Mouse (Mus musculus) stomach, embryonic 16.5 days (tissue): ENCODE results near the gene Trim56. TPM values are rescaled to one million over a fixed set of nuclear protein-coding genes. Genes with fewer than 3 reads are reported as not detected.
A peak's percentile ranks its signal among the peaks of the same experiment; 100 is the strongest.

ENCODE experiments used
- ATAC-seq: fragments of 200-750 bp; cut with Nextera tagmentation; 2 replicates; pipeline ENCODE4 v1.8.0; 2017; ENCODE audit warnings: moderate number of reproducible peaks, moderate TSS enrichment; ENCODE audit not compliant: insufficient read depth, low FRiP score
- H3K27ac ChIP-seq: fragments of 300-500 bp; sonication (generic); 2 replicates; pipeline ENCODE4 v1.5.1; 2014; ENCODE audit warnings: low read length
- H3K27me3 ChIP-seq: fragments of 300-500 bp; sonication (generic); 2 replicates; pipeline ENCODE4 v1.6.1; 2014; ENCODE audit warnings: low read length, control low read depth, mixed read lengths; ENCODE audit not compliant: control insufficient read depth, insufficient read depth
- H3K36me3 ChIP-seq: fragments of 300-500 bp; sonication (generic); 2 replicates; pipeline ENCODE4 v1.6.1; 2014; ENCODE audit warnings: low read length; ENCODE audit not compliant: control insufficient read depth, insufficient read depth
- H3K4me1 ChIP-seq: fragments of 300-500 bp; sonication (generic); 2 replicates; pipeline ENCODE4 v1.6.1; 2014; ENCODE audit warnings: low read length, control low read depth, mixed read lengths; ENCODE audit not compliant: control insufficient read depth, insufficient read depth
- H3K4me2 ChIP-seq: fragments of 300-500 bp; sonication (generic); 2 replicates; pipeline ENCODE4 v1.6.1; 2014; ENCODE audit warnings: low read depth, low read length, mixed read lengths
- H3K4me3 ChIP-seq: fragments of 300-500 bp; sonication (generic); replicated peaks from 2 replicates; pipeline ENCODE4 v1.5.1; 2014; ENCODE audit warnings: mild to moderate bottlenecking, low read length
- H3K9ac ChIP-seq: fragments of 300-500 bp; sonication (generic); 2 replicates; pipeline ENCODE4 v1.6.1; 2014; ENCODE audit warnings: low read length
- H3K9me3 ChIP-seq: fragments of 300-500 bp; sonication (generic); replicated peaks from 2 replicates; pipeline ENCODE4 v1.6.1; 2016; ENCODE audit warnings: low read length, control low read depth; ENCODE audit not compliant: control insufficient read depth
- whole genome bisulfite sequencing: fragments of 180-500 bp; shearing (Covaris S2); extraction: QIAGEN DNeasy Blood & Tissue Kit; methylation state at CpG from one replicate; pipeline ENCODE4 v1.1.7; 2014; 5-methylcytosine and 5-hydroxymethylcytosine counted together
- polyA plus RNA-seq: library from polyadenylated mRNA; unstranded; fragments of >200 nt; fragmentation: Nextera tagmentation; extraction: Ambion mirVana; gene quantifications from 2 replicates; pipeline ENCODE4 v1.2.1, GENCODE M21; 2015

The Trim56 gene
- polyA plus RNA-seq, 1 experiment from 2014 or later: 9.3 TPM

DNA sequence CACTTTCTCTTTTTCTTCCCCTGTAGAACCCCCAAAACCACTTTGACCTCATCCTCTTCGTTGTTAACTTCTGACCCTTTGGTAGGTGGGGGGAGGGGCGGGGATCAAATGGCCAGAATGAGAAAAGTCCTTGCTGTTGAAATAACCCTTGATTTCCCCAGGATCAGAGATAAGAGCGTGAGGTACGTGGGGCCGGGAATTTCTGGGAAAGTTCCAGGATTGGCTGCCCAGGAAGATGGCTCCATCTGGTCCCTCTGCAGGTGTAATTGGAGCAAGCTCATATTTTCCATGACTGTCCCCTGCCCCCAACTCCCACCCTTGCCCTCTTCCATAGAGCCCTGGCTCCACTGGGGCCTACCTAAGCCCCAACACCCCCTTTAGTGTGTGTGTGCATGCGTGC, 40.3 kb downstream of the Trim56 start:
- Histone ChIP-seq H3K27me3 (no peaks in the 10 kb centered on the region), H3K4me2 (no peak overlapping the region), H3K27ac (peak overlapping the region; percentile 78), H3K9ac (no peak overlapping the region), H3K4me3 (no peak overlapping the region), H3K4me1 (peaks cover 52% of the 10 kb centered on the region), H3K9me3 (no peaks in the 10 kb centered on the region), H3K36me3 (no peaks in the 10 kb centered on the region)
- no peak for ATAC-seq
- WGBS: 53% methylated on average over 6 of the region's 6 CpGs

DNA sequence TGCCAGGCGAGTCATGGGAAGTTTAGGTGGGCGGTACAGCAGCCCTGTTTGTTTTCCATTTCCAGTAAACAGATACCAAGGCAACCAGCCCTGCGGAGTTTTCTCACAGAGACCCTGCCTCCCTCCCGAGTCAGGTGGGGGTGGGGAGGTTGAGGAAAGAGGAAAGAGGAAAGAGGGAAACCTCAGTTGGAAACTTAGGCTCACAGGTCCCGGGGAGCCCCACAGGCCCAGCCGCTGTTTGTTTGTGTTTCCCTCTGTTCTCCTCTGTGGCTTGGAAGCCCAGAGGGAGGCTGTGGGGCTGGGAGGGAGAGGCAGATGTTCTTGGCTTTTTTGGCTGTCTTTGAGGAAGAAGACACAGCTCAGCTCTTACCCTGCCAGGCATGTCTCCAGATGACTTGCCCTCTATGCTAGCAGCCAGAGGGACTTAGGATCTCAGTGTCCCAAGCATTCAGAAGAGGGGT, 41.8 kb downstream of the Trim56 start:
- 31% methylated on average over 6 of the region's 6 CpGs for WGBS
- Histone ChIP-seq H3K9me3 (no peaks in the 10 kb centered on the region), H3K9ac (no peak overlapping the region), H3K27ac (peak overlapping the region; percentile 23; the same call in 1 of the 2 replicates), H3K4me3 (no peak overlapping the region), H3K4me1 (peaks cover 47% of the 10 kb centered on the region), H3K4me2 (no peak overlapping the region), H3K27me3 (no peaks in the 10 kb centered on the region), H3K36me3 (no peaks in the 10 kb centered on the region)
- no peak for ATAC-seq

DNA sequence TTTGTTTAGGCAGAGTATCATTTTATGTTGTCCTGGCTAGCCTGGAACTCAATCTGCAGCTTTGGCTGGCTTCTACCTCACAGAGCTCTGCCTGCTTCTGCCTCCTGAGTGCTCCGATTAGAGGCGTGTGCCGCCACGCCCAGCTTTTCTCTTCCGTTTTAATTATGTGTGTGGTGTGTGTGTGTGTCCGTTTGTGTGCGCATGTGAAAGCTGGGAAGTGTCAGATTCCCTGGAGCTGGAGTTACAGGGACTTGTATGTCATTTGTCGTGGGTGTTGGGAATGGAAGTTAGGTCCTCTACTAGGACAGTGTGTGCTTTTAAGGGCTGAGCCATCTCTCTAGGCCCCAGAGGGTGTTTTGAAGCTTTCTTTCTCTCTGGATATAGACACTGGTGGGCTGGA, 42.9 kb downstream of the Trim56 start:
- 90% methylated on average over 8 of the region's 8 CpGs for WGBS
- H3K4me2 ChIP-seq: no peak overlapping the region
- H3K9me3 ChIP-seq: no peaks in the 10 kb centered on the region
- no peaks in the 10 kb centered on the region for H3K36me3 ChIP-seq
- peaks cover 40% of the 10 kb centered on the region for H3K4me1 ChIP-seq
- peak overlapping the region; percentile 86; the same call in 1 of the 2 replicates for H3K27ac ChIP-seq
- no peak overlapping the region for H3K4me3 ChIP-seq
- ATAC-seq: no peak
- no peak overlapping the region for H3K9ac ChIP-seq
- H3K27me3 ChIP-seq: no peaks in the 10 kb centered on the region

DNA sequence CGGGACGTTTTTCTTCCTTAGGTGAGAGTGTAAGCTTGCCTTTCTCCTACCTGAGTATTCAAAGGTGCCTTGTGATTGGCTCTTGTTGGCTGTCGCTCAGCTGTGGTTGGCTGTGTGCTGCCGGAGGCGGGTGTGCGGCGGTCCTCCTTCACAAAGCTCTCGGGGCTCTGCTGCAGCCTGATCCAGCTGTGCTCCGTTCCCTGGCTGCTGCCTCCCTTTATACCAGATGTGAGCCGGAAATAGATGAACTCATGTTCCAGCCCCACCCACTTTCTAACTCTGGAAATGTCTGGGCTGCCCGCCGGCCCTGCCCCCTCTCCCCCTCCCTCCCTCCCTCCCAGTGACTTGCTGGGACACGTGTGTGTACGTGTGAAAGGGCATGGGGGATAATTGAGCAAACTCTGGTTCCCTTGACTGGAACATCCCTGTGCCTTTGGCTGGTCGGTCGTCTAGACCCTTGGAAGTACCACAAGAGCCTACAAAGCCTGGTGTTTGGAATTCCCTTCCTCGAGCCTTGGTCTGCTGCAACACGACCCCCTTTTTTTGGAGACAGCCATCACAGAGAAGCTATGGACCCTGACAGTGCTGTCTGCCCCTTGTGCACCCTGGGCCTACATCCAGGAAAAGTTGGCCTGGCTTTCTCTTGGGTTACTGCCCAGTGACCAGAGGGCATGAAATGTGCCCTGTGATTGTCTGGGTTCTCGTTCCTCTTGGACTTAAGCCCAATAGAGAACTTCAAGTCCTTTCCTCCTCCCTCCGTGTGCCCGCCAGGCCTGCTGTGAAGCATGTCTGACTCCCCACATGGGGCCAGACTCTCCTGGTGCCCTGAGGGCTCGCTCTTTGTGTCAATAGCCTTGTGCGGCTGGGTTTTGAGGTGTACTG, 43.7 kb downstream of the Trim56 start, which contains the start of gene Serpine1:
Gene Serpine1 (minus strand): TSS at position 190 of the 882 bp plus-strand sequence.
- Histone ChIP-seq H3K9me3 (no peaks in the 10 kb centered on the region), H3K4me3 (peak within 1 kb of the TSS; percentile 17), H3K36me3 (no peaks in the 10 kb centered on the region), H3K27ac (peak within 1 kb of the TSS; percentile 86), H3K27me3 (no peaks in the 10 kb centered on the region), H3K4me1 (peaks cover 31% of the 10 kb centered on the region), H3K9ac (peak within 1 kb of the TSS; percentile 37; the same call in 1 of the 2 replicates), H3K4me2 (peak within 1 kb of the TSS; percentile 44)
- peak; percentile 91 for ATAC-seq
- 15% methylated on average over 23 of the region's 23 CpGs for WGBS

DNA sequence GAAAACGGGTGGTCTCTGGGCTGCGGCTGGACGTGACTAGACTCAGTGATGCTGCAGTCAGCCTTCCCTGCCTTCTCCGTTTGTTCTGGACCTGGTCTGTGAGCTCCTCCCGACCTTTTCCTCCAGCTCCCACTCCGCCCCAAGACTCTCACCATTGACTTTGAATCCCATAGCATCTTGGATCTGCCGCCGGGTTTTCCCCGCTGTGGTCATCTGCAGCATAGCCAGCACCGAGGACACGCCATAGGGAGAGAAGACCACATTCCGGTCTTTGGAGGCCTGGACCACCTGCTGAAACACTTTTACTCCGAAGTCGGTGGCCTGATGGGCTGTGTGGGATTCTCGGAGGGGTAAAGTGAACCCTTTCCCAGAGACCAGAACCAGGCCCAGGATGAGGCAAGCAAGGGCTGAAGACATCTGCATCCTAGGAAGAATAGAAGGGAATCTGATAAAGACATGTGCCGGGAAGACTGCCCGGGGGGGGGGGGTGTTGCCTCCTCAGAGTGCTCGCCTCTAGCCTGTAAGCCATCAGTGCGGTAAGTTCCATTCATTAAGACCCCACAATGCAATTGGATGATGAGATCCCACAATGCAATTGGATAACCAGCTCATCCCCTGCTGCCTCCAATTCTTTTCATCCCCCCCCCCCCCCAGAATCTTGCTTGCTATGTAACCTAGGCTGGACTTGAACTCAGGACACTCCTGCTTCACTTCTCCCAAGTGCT, 45.0 kb downstream of the Trim56 start:
- Histone ChIP-seq H3K4me3 (no peak overlapping the region), H3K36me3 (no peaks in the 10 kb centered on the region), H3K9ac (no peak overlapping the region; the same call in 1 of the 2 replicates), H3K27ac (no peak overlapping the region), H3K27me3 (no peaks in the 10 kb centered on the region), H3K9me3 (no peaks in the 10 kb centered on the region), H3K4me1 (peaks cover 26% of the 10 kb centered on the region), H3K4me2 (no peak overlapping the region)
- no peak for ATAC-seq
- 83% methylated on average over 19 of the region's 19 CpGs for WGBS

DNA sequence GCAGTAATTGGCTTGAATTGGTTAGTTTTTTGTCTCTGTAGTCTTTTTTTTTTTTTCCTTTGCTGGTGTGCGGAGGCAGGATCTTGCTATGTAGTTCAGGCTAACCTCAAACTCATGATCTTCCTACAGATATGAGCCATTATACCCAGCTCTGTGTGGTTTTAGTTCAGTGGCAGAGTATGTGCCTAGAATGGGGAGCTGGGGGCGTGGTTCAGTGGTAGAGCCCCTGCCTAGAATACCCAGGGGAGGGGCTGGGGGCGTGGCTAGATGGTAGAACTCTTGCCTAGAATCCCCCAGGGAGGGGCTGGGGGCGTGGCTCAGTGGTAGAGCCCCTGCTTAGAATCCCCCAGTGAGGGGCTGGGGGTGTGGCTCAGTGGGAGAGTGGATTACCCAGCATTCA, 47.3 kb downstream of the Trim56 start:
- H3K27ac ChIP-seq: no peak overlapping the region
- H3K9ac ChIP-seq: no peak overlapping the region
- WGBS: 60% methylated on average over 4 of the region's 4 CpGs
- no peaks in the 10 kb centered on the region for H3K36me3 ChIP-seq
- no peak overlapping the region for H3K4me2 ChIP-seq
- no peaks in the 10 kb centered on the region for H3K27me3 ChIP-seq
- H3K9me3 ChIP-seq: no peaks in the 10 kb centered on the region
- peaks cover 12% of the 10 kb centered on the region; the same call in 1 of the 2 replicates for H3K4me1 ChIP-seq
- no peak for ATAC-seq
- no peak overlapping the region for H3K4me3 ChIP-seq

DNA sequence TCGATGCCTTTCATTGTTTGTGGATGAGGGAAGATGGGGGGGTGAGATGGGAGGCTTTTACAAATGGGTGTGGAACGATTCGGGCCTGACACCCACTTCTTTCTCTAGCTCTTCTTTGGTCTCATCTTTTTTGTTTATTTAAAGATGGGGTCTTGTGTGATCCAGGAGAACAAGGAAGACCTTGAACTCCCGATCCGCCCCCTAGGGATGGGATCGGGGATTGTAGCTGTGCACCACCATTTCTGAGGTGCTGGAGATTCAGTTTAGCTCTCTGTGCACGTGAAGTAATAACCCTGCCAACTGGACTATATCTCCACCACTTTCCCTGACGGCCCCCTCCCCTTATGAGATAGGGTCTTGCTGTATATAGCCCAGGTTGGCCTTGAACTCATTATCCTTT, 50.1 kb downstream of the Trim56 start:
- no peak overlapping the region for H3K9ac ChIP-seq
- H3K36me3 ChIP-seq: no peaks in the 10 kb centered on the region
- 68% methylated on average over 8 of the region's 8 CpGs for WGBS
- no peaks in the 10 kb centered on the region for H3K27me3 ChIP-seq
- no peaks in the 10 kb centered on the region for H3K9me3 ChIP-seq
- no peak overlapping the region for H3K4me3 ChIP-seq
- no peak overlapping the region for H3K27ac ChIP-seq
- no peak overlapping the region for H3K4me2 ChIP-seq
- H3K4me1 ChIP-seq: no peaks in the 10 kb centered on the region
- ATAC-seq: no peak

DNA sequence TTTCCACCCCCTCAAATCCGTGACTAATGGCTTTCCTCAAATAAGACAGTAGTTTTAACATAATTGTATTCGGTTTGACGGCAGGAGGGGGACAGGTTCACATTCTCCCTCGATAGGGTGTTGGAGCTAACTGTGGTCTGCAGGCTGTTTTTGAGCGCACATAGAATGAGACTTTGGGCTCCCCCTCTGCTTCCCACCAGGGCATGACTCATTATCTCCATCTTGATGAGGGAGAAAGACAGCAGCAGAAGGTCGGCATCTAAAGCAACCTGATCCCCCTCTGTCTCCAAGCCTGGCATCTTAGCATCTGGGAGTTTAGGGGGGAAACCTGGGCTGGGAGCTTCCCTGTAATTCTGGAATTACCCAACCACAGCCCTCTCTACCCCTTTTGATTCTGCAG, 50.6 kb downstream of the Trim56 start:
- Histone ChIP-seq H3K4me2 (no peak overlapping the region), H3K4me3 (no peak overlapping the region), H3K36me3 (no peaks in the 10 kb centered on the region), H3K9ac (no peak overlapping the region), H3K27me3 (no peaks in the 10 kb centered on the region), H3K9me3 (no peaks in the 10 kb centered on the region), H3K27ac (no peak overlapping the region), H3K4me1 (no peaks in the 10 kb centered on the region)
- no peak for ATAC-seq
- 61% methylated on average over 6 of the region's 6 CpGs for WGBS

DNA sequence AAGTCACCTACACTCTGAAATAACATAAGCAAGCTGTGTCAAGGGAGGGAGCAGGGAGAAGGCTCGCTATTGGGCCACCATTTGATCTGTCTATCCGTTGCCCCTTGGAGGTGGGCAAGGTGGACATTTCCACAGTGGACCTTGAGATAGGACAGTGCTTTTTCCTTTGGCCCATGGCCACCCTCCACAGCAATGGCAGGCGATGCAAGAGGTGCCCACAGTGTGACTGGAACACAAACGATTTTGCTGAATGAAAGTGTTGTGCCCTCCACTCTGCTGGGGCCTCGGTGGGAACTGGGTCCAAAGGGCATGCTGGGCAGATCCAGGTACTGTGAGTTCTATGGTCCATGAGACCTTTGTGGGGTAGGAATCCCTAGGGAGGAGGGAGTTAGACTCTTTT, 53.4 kb downstream of the Trim56 start:
- Histone ChIP-seq H3K36me3 (no peaks in the 10 kb centered on the region), H3K27me3 (no peaks in the 10 kb centered on the region), H3K4me1 (no peaks in the 10 kb centered on the region), H3K4me2 (no peak overlapping the region), H3K9ac (no peak overlapping the region), H3K27ac (no peak overlapping the region), H3K4me3 (no peak overlapping the region), H3K9me3 (no peaks in the 10 kb centered on the region)
- WGBS: 78% methylated on average over 5 of the region's 5 CpGs
- no peak for ATAC-seq
